Mouse (Mus musculus): ENCODE measurements at regions not wholly inside any gene's neighbourhood (a gene's known extent, or its start where the extent isn't known, plus 50 kb on each side); places are given as distances from the start of the nearest gene placed in this dataset.
A peak's percentile ranks its signal among the peaks of the same experiment; 100 is the strongest.

GRCm38 (mm10) chrX:99390462-99390838 is 80.6 kb downstream of the Pja1 start:
- Histone ChIP-seq H3K9ac (no peak overlapping the region), H3K27ac (no peak overlapping the region), H3K4me2 (no peak overlapping the region), H3K36me3 (no peaks in the 10 kb centered on the region), H3K4me1 (no peaks in the 10 kb centered on the region), H3K9me3 (no peaks in the 10 kb centered on the region), H3K4me3 (replicated peaks) (no peak overlapping the region), H3K27me3 (replicated peaks) (0 out of 2 replicates have a peak, but pooled peaks cover 4% of the 10 kb centered on the region)
- 73% methylated on average over 2 of the region's 2 CpGs for WGBS
- ATAC-seq (ENCODE audit: insufficient read depth, low FRiP score, low read depth) = no peak

GRCm38 (mm10) chrX:99389778-99390461 is 81.2 kb downstream of the Pja1 start:
- H3K4me3 ChIP-seq (replicated peaks) = no peak overlapping the region
- 56% methylated on average over 12 of the region's 12 CpGs for WGBS
- H3K4me2 ChIP-seq = no peak overlapping the region
- no peaks in the 10 kb centered on the region for H3K36me3 ChIP-seq
- H3K9ac ChIP-seq = no peak overlapping the region
- no peaks in the 10 kb centered on the region for H3K9me3 ChIP-seq
- 0 out of 2 replicates have a peak, but pooled peaks cover 4% of the 10 kb centered on the region for H3K27me3 ChIP-seq (replicated peaks)
- H3K4me1 ChIP-seq = no peaks in the 10 kb centered on the region
- no peak for ATAC-seq (ENCODE audit: insufficient read depth, low FRiP score, low read depth)
- no peak overlapping the region for H3K27ac ChIP-seq

- Histone ChIP-seq H3K4me1 (no peaks in the 10 kb centered on the region), H3K9ac (no peak overlapping the region), H3K36me3 (no peaks in the 10 kb centered on the region), H3K9me3 (no peaks in the 10 kb centered on the region), H3K4me2 (no peak overlapping the region), H3K4me3 (replicated peaks) (no peak overlapping the region), H3K27ac (no peak overlapping the region), H3K27me3 (replicated peaks) (0 out of 2 replicates have a peak, but pooled peaks cover 7% of the 10 kb centered on the region)
- ATAC-seq (ENCODE audit: insufficient read depth, low FRiP score, low read depth) = no peak
- WGBS = 77% methylated on average over 5 of the region's 5 CpGs
Measured at GRCm38 (mm10) chrX:99370711-99371110, 100.4 kb downstream of the Pja1 start.

GRCm38 (mm10) chrX:99369258-99369900 is 101.7 kb downstream of the Pja1 start:
- no peaks in the 10 kb centered on the region for H3K4me1 ChIP-seq
- H3K9ac ChIP-seq = no peak overlapping the region
- 78% methylated on average over 6 of the region's 6 CpGs for WGBS
- H3K4me2 ChIP-seq = no peak overlapping the region
- no peak overlapping the region for H3K4me3 ChIP-seq (replicated peaks)
- H3K27ac ChIP-seq = no peak overlapping the region
- 0 out of 2 replicates have a peak, but pooled peaks cover 7% of the 10 kb centered on the region for H3K27me3 ChIP-seq (replicated peaks)
- ATAC-seq (ENCODE audit: insufficient read depth, low FRiP score, low read depth) = no peak
- no peaks in the 10 kb centered on the region for H3K36me3 ChIP-seq
- no peaks in the 10 kb centered on the region for H3K9me3 ChIP-seq

- Histone ChIP-seq H3K9ac (no peak overlapping the region), H3K27ac (no peak overlapping the region), H3K36me3 (no peaks in the 10 kb centered on the region), H3K4me1 (no peaks in the 10 kb centered on the region), H3K4me2 (no peak overlapping the region), H3K9me3 (no peaks in the 10 kb centered on the region), H3K27me3 (replicated peaks) (0 out of 2 replicates have a peak, but pooled peaks cover 9% of the 10 kb centered on the region), H3K4me3 (replicated peaks) (no peak overlapping the region)
- ATAC-seq (ENCODE audit: insufficient read depth, low FRiP score, low read depth) = no peak
- 62% methylated on average over 5 of the region's 5 CpGs for WGBS
Measured at GRCm38 (mm10) chrX:99364072-99364471, 107.0 kb downstream of the Pja1 start.

GRCm38 (mm10) chrX:99360095-99360890 is 110.8 kb downstream of the Pja1 start:
- no peak for ATAC-seq (ENCODE audit: insufficient read depth, low FRiP score, low read depth)
- WGBS = 63% methylated on average over 11 of the region's 11 CpGs
- Histone ChIP-seq H3K9me3 (no peaks in the 10 kb centered on the region), H3K4me2 (no peak overlapping the region), H3K27me3 (replicated peaks) (0 out of 2 replicates have a peak, but pooled peaks cover 4% of the 10 kb centered on the region), H3K4me1 (no peaks in the 10 kb centered on the region), H3K9ac (no peak overlapping the region), H3K4me3 (replicated peaks) (no peak overlapping the region), H3K27ac (no peak overlapping the region), H3K36me3 (no peaks in the 10 kb centered on the region)

- no peaks in the 10 kb centered on the region for H3K9me3 ChIP-seq
- H3K4me1 ChIP-seq = no peaks in the 10 kb centered on the region
Measured at GRCm38 (mm10) chrX:99358784-99359183, 112.3 kb downstream of the Pja1 start.

GRCm38 (mm10) chrX:99358051-99358617 is 112.9 kb downstream of the Pja1 start:
- no peaks in the 10 kb centered on the region for H3K9me3 ChIP-seq
- no peak overlapping the region for H3K4me2 ChIP-seq
- H3K4me1 ChIP-seq = no peaks in the 10 kb centered on the region
- WGBS = 35% methylated on average over 13 of the region's 13 CpGs
- 0 out of 2 replicates have a peak, but pooled peaks have one; percentile 10 for ATAC-seq (ENCODE audit: insufficient read depth, low FRiP score, low read depth)
- no peak overlapping the region for H3K9ac ChIP-seq
- H3K27ac ChIP-seq = no peak overlapping the region
- H3K27me3 ChIP-seq (replicated peaks) = 0 out of 2 replicates have a peak, but pooled peaks cover 4% of the 10 kb centered on the region
- H3K36me3 ChIP-seq = no peaks in the 10 kb centered on the region
- no peak overlapping the region for H3K4me3 ChIP-seq (replicated peaks)

More at GRCm38 (mm10) chrX:99358784-99359183, 112.3 kb downstream of the Pja1 start:
- no peak for ATAC-seq (ENCODE audit: insufficient read depth, low FRiP score, low read depth)
- Histone ChIP-seq H3K27ac (no peak overlapping the region), H3K4me3 (replicated peaks) (no peak overlapping the region), H3K4me2 (no peak overlapping the region), H3K36me3 (no peaks in the 10 kb centered on the region), H3K9ac (no peak overlapping the region), H3K27me3 (replicated peaks) (0 out of 2 replicates have a peak, but pooled peaks cover 4% of the 10 kb centered on the region)
- 44% methylated on average over 1 of the region's 1 CpGs for WGBS

GRCm38 (mm10) chrX:99355128-99355527 is 115.9 kb downstream of the Pja1 start:
- Histone ChIP-seq H3K36me3 (no peaks in the 10 kb centered on the region), H3K27me3 (replicated peaks) (peaks cover 9% of the 10 kb centered on the region; the same call in 1 of the 2 replicates), H3K9me3 (no peaks in the 10 kb centered on the region), H3K4me1 (no peaks in the 10 kb centered on the region), H3K9ac (no peak overlapping the region), H3K4me2 (no peak overlapping the region), H3K27ac (no peak overlapping the region), H3K4me3 (replicated peaks) (no peak overlapping the region)
- no peak for ATAC-seq (ENCODE audit: insufficient read depth, low FRiP score, low read depth)
- WGBS = 68% methylated on average over 5 of the region's 5 CpGs

GRCm38 (mm10) chrX:99350233-99350632 is 120.8 kb downstream of the Pja1 start:
- ATAC-seq (ENCODE audit: insufficient read depth, low FRiP score, low read depth) = no peak
- Histone ChIP-seq H3K4me3 (replicated peaks) (no peak overlapping the region), H3K36me3 (no peaks in the 10 kb centered on the region), H3K9ac (no peak overlapping the region), H3K27ac (no peak overlapping the region), H3K4me1 (no peaks in the 10 kb centered on the region), H3K4me2 (no peak overlapping the region), H3K9me3 (no peaks in the 10 kb centered on the region), H3K27me3 (replicated peaks) (peaks cover 14% of the 10 kb centered on the region)
- 60% methylated on average over 3 of the region's 3 CpGs for WGBS

GRCm38 (mm10) chrX:99340223-99340622 is 130.8 kb downstream of the Pja1 start:
- Histone ChIP-seq H3K27ac (no peak overlapping the region), H3K4me1 (no peaks in the 10 kb centered on the region), H3K9me3 (no peaks in the 10 kb centered on the region), H3K4me3 (replicated peaks) (no peak overlapping the region), H3K27me3 (replicated peaks) (no peaks in the 10 kb centered on the region), H3K36me3 (no peaks in the 10 kb centered on the region), H3K9ac (no peak overlapping the region), H3K4me2 (no peak overlapping the region)
- WGBS = 81% methylated on average over 6 of the region's 6 CpGs
- no peak for ATAC-seq (ENCODE audit: insufficient read depth, low FRiP score, low read depth)

All from stomach, embryonic 15.5 days (tissue).